Mouse (Mus musculus): ENCODE measurements around the gene Cux1. TPM values are rescaled to one million over a fixed set of nuclear protein-coding genes. Genes with fewer than 3 reads are reported as not detected.

The Cux1 gene
- 16.9 and 17.1 TPM in 2 replicates for polyA plus RNA-seq (2015; fragmentation: Nextera tagmentation; extraction: Ambion mirVana)

GRCm38 (mm10) chr5:136567176-136568025 lies at the start of gene Cux1:
Gene Cux1 (minus strand): TSS chr5:136567490.
- Histone ChIP-seq H3K9me3 (replicated peaks) (no peaks in the 10 kb centered on the region), H3K9ac (peak within 1 kb of the TSS; percentile 78), H3K4me2 (peak within 1 kb of the TSS; percentile 98), H3K27ac (replicated peaks) (peak within 1 kb of the TSS; percentile 73), H3K36me3 (replicated peaks) (no peaks in the 10 kb centered on the region), H3K4me1 (replicated peaks) (peaks cover 45% of the 10 kb centered on the region), H3K27me3 (peaks cover 56% of the 10 kb centered on the region), H3K4me3 (replicated peaks) (peak within 1 kb of the TSS; percentile 89)
- peak; percentile 86 for ATAC-seq (ENCODE audit: insufficient read depth)
- under 1% methylated on average over 84 of the region's 103 CpGs for WGBS (ENCODE audit: insufficient replicate concordance)

GRCm38 (mm10) chr5:136612391-136612790 lies 45.1 kb upstream of the Cux1 start:
- ATAC-seq (ENCODE audit: insufficient read depth), result no peak
- Histone ChIP-seq H3K36me3 (replicated peaks) (no peaks in the 10 kb centered on the region), H3K4me2 (no peak overlapping the region), H3K4me1 (replicated peaks) (no peaks in the 10 kb centered on the region), H3K4me3 (replicated peaks) (no peak overlapping the region), H3K9ac (no peak overlapping the region), H3K27ac (replicated peaks) (no peak overlapping the region), H3K9me3 (replicated peaks) (no peaks in the 10 kb centered on the region), H3K27me3 (no peaks in the 10 kb centered on the region)
- 46% methylated on average over 1 of the region's 1 CpGs for WGBS (ENCODE audit: insufficient replicate concordance)

- no peak overlapping the region for H3K27ac ChIP-seq (replicated peaks)
These were observed 41.6 kb upstream of the Cux1 start for GRCm38 (mm10) chr5:136608814-136609434.

GRCm38 (mm10) chr5:136605144-136605543 lies 37.9 kb upstream of the Cux1 start:
- no peak for ATAC-seq (ENCODE audit: insufficient read depth)
- H3K4me2 ChIP-seq, result no peak overlapping the region
- H3K4me3 ChIP-seq (replicated peaks), result no peak overlapping the region
- WGBS (ENCODE audit: insufficient replicate concordance), result 41% methylated on average over 11 of the region's 11 CpGs
- H3K9ac ChIP-seq, result no peak overlapping the region
- no peaks in the 10 kb centered on the region for H3K36me3 ChIP-seq (replicated peaks)
- H3K9me3 ChIP-seq (replicated peaks), result no peaks in the 10 kb centered on the region
- H3K4me1 ChIP-seq (replicated peaks), result no peaks in the 10 kb centered on the region; the same call in 1 of the 2 replicates
- no peaks in the 10 kb centered on the region for H3K27me3 ChIP-seq
- H3K27ac ChIP-seq (replicated peaks), result no peak overlapping the region

More at GRCm38 (mm10) chr5:136608814-136609434, 41.6 kb upstream of the Cux1 start:
- no peaks in the 10 kb centered on the region for H3K27me3 ChIP-seq
- no peak overlapping the region for H3K4me3 ChIP-seq (replicated peaks)
- H3K9me3 ChIP-seq (replicated peaks), result no peaks in the 10 kb centered on the region
- no peaks in the 10 kb centered on the region; the same call in 1 of the 2 replicates for H3K4me1 ChIP-seq (replicated peaks)
- ATAC-seq (ENCODE audit: insufficient read depth), result no peak
- no peak overlapping the region for H3K4me2 ChIP-seq
- no peaks in the 10 kb centered on the region for H3K36me3 ChIP-seq (replicated peaks)
- 59% methylated on average over 6 of the region's 6 CpGs for WGBS (ENCODE audit: insufficient replicate concordance)
- no peak overlapping the region for H3K9ac ChIP-seq

GRCm38 (mm10) chr5:136603176-136603964 lies 36.1 kb upstream of the Cux1 start:
- no peaks in the 10 kb centered on the region for H3K9me3 ChIP-seq (replicated peaks)
- no peak overlapping the region for H3K4me3 ChIP-seq (replicated peaks)
- no peak overlapping the region for H3K9ac ChIP-seq
- no peaks in the 10 kb centered on the region; the same call in 1 of the 2 replicates for H3K4me1 ChIP-seq (replicated peaks)
- 63% methylated on average over 13 of the region's 13 CpGs for WGBS (ENCODE audit: insufficient replicate concordance)
- H3K36me3 ChIP-seq (replicated peaks), result no peaks in the 10 kb centered on the region
- no peak overlapping the region for H3K4me2 ChIP-seq
- ATAC-seq (ENCODE audit: insufficient read depth), result no peak
- no peaks in the 10 kb centered on the region for H3K27me3 ChIP-seq
- H3K27ac ChIP-seq (replicated peaks), result no peak overlapping the region

GRCm38 (mm10) chr5:136600511-136600910 lies 33.2 kb upstream of the Cux1 start:
- Histone ChIP-seq H3K9me3 (replicated peaks) (no peaks in the 10 kb centered on the region), H3K4me3 (replicated peaks) (no peak overlapping the region), H3K4me2 (no peak overlapping the region), H3K27me3 (no peaks in the 10 kb centered on the region), H3K36me3 (replicated peaks) (no peaks in the 10 kb centered on the region), H3K4me1 (replicated peaks) (no peaks in the 10 kb centered on the region; the same call in 1 of the 2 replicates), H3K9ac (no peak overlapping the region), H3K27ac (replicated peaks) (no peak overlapping the region)
- no peak for ATAC-seq (ENCODE audit: insufficient read depth)
- 59% methylated on average over 5 of the region's 5 CpGs for WGBS (ENCODE audit: insufficient replicate concordance)

- no peaks in the 10 kb centered on the region for H3K36me3 ChIP-seq (replicated peaks)
- H3K4me1 ChIP-seq (replicated peaks), result no peaks in the 10 kb centered on the region
- no peaks in the 10 kb centered on the region for H3K9me3 ChIP-seq (replicated peaks)
- H3K4me3 ChIP-seq (replicated peaks), result no peak overlapping the region
- ATAC-seq (ENCODE audit: insufficient read depth), result no peak
- no peak overlapping the region for H3K9ac ChIP-seq
- 68% methylated on average over 8 of the region's 8 CpGs for WGBS (ENCODE audit: insufficient replicate concordance)
- H3K27ac ChIP-seq (replicated peaks), result no peak overlapping the region
- no peak overlapping the region for H3K4me2 ChIP-seq
- H3K27me3 ChIP-seq, result no peaks in the 10 kb centered on the region
These were observed 27.7 kb upstream of the Cux1 start for GRCm38 (mm10) chr5:136594896-136595540.

- no peaks in the 10 kb centered on the region for H3K27me3 ChIP-seq
- no peak for ATAC-seq (ENCODE audit: insufficient read depth)
- no peaks in the 10 kb centered on the region for H3K4me1 ChIP-seq (replicated peaks)
- no peaks in the 10 kb centered on the region for H3K9me3 ChIP-seq (replicated peaks)
- no peaks in the 10 kb centered on the region for H3K36me3 ChIP-seq (replicated peaks)
- no peak overlapping the region for H3K4me2 ChIP-seq
- no peak overlapping the region for H3K9ac ChIP-seq
- 61% methylated on average over 8 of the region's 8 CpGs for WGBS (ENCODE audit: insufficient replicate concordance)
- H3K4me3 ChIP-seq (replicated peaks), result no peak overlapping the region
- no peak overlapping the region for H3K27ac ChIP-seq (replicated peaks)
These were observed 24.7 kb upstream of the Cux1 start for GRCm38 (mm10) chr5:136591816-136592499.

GRCm38 (mm10) chr5:136589002-136589401 lies 21.7 kb upstream of the Cux1 start:
- no peak overlapping the region for H3K4me2 ChIP-seq
- no peak overlapping the region for H3K4me3 ChIP-seq (replicated peaks)
- H3K36me3 ChIP-seq (replicated peaks), result no peaks in the 10 kb centered on the region
- ATAC-seq (ENCODE audit: insufficient read depth), result no peak
- WGBS (ENCODE audit: insufficient replicate concordance), result 57% methylated on average over 2 of the region's 2 CpGs
- no peak overlapping the region for H3K9ac ChIP-seq
- no peaks in the 10 kb centered on the region for H3K9me3 ChIP-seq (replicated peaks)
- H3K27me3 ChIP-seq, result peaks cover 15% of the 10 kb centered on the region
- H3K27ac ChIP-seq (replicated peaks), result no peak overlapping the region
- no peaks in the 10 kb centered on the region for H3K4me1 ChIP-seq (replicated peaks)

GRCm38 (mm10) chr5:136588471-136588870 lies 21.2 kb upstream of the Cux1 start:
- Histone ChIP-seq H3K27ac (replicated peaks) (no peak overlapping the region), H3K36me3 (replicated peaks) (no peaks in the 10 kb centered on the region), H3K9ac (no peak overlapping the region), H3K4me3 (replicated peaks) (no peak overlapping the region), H3K9me3 (replicated peaks) (no peaks in the 10 kb centered on the region), H3K4me2 (no peak overlapping the region), H3K4me1 (replicated peaks) (no peaks in the 10 kb centered on the region), H3K27me3 (peaks cover 15% of the 10 kb centered on the region)
- ATAC-seq (ENCODE audit: insufficient read depth), result no peak
- 51% methylated on average over 3 of the region's 3 CpGs for whole genome bisulfite sequencing (ENCODE audit: insufficient replicate concordance)

All from liver, embryonic 15.5 days (tissue).